Mouse (Mus musculus): ENCODE results near the gene Rabgef1. TPM values are rescaled to one million over a fixed set of nuclear protein-coding genes. Genes with fewer than 3 reads are reported as not detected.
A peak's percentile ranks its signal among the peaks of the same experiment; 100 is the strongest.

The Rabgef1 gene
- total RNA-seq, 2 experiments from 2014 or later = 48.8 to 51.1 TPM

GRCm38 (mm10) chr5:130181740-130182540 lies 10.3 kb downstream of the Rabgef1 start:
- DNase-seq (ENCODE audit: low spot score in 2 of 2) = no peak
- no peak overlapping the region for H3K4me3 ChIP-seq
- H3K27ac ChIP-seq = no peak overlapping the region
- no peak for TF ChIP-seq CTCF (conservative IDR thresholded peaks at IDR 0.05)

GRCm38 (mm10) chr5:130182541-130182821 lies 10.9 kb downstream of the Rabgef1 start:
- DNase-seq (ENCODE audit: low spot score in 2 of 2) = no peak
- no peak overlapping the region for H3K4me3 ChIP-seq
- no peak overlapping the region for H3K27ac ChIP-seq
- no peak for TF ChIP-seq CTCF (conservative IDR thresholded peaks at IDR 0.05)

GRCm38 (mm10) chr5:130184193-130184856 lies 12.7 kb downstream of the Rabgef1 start:
- H3K27ac ChIP-seq = no peak overlapping the region
- TF ChIP-seq CTCF (conservative IDR thresholded peaks at IDR 0.05) = no peak
- no peak overlapping the region for H3K4me3 ChIP-seq
- no peak for DNase-seq (ENCODE audit: low spot score in 2 of 2)

DNA sequence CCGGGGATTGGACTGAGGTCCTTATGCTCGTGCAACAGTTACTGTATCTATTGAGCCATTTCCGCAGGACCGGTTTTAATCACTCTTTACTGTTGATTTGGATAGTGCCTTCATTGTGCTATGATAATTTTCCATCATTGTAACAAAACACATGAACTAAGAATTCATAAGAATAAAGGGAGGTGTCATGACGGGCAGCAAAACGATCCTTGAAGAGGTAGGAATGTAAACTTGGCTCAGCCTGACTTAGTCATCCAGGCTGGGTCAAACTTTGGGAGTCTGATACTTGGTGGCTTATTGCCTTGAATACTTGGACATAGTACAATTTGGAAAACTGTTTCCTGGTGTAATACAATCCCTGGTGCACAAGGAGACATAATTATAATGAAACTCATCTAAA lies 13.7 kb downstream of the Rabgef1 start:
- no peak for DNase-seq (ENCODE audit: low spot score in 2 of 2)
- TF ChIP-seq CTCF (conservative IDR thresholded peaks at IDR 0.05) = no peak
- H3K4me3 ChIP-seq = no peak overlapping the region
- no peak overlapping the region for H3K27ac ChIP-seq

DNA sequence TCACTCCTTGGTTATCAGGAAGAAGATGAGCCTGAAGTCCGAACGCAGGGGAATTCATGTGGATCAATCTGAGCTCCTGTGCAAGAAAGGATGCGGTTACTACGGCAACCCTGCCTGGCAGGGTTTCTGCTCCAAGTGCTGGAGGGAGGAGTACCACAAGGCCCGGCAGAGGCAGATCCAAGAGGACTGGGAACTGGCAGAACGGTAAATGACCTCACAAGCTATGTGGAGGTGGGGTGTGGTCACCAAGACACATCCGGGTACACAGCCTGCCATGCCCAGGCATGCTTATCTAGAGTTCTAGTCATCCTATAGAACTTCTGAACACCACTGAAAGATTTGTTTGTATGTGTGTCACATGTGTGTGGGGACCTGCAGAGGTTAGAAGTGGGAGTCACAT lies 15.8 kb downstream of the Rabgef1 start:
- H3K4me3 ChIP-seq = no peak overlapping the region
- peak overlapping the region; percentile 46; the same call in 1 of the 2 replicates for H3K27ac ChIP-seq
- DNase-seq (ENCODE audit: low spot score in 2 of 2) = peak; percentile 38 to 56
- TF ChIP-seq CTCF (conservative IDR thresholded peaks at IDR 0.05) = no peak

GRCm38 (mm10) chr5:130190909-130191308 lies 19.3 kb downstream of the Rabgef1 start:
- Histone ChIP-seq H3K27ac (no peak overlapping the region), H3K4me3 (no peak overlapping the region)
- TF ChIP-seq CTCF (conservative IDR thresholded peaks at IDR 0.05) = no peak
- no peak for DNase-seq (ENCODE audit: low spot score in 2 of 2)

DNA sequence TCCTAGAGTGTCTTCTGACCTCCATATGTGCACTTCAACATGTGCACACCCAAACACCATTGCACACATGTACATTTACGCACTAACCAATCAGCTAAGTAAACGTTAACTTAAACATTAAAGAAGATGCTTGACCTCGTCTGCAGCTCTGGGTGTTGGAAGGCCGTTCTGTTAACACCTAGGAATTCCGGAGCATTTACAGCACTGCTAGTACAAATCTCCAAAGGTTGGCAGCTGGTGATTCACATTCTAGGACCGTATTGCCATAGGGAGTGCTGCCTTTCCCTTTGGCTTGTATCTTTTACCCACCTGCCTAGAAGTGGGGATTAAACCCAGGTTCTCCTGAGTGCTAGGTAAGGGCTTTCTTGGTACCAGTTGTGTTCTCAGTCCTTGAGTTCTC lies 20.3 kb downstream of the Rabgef1 start:
- no peak for TF ChIP-seq CTCF (conservative IDR thresholded peaks at IDR 0.05)

DNA sequence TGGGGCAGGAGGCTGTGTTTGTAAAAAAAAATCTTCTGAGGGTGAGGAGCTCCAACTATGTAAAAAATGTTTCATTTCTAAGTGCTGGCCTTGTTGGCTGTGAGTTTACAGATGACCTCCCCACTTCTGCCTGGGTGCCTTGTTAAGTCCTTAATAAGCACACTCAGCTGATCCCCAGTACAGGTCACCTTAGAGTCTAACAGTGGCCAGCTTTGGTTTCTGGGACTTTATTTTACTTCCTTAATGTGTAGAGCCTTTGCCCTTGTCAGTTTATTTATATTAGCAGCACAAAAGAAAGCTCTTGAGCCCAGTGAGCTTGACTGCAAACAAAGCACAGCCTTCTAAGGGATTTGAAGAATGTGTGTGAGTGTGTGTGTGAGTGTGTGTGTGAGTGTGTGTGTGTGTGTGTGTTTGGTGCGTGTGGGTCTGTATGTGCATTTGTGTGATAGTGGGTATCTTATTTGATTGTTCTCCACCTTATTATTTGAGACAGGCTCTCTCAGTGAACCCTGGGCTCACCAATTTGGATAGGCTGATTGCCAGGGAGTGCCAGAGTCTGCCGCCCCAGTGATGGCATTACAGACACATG lies 20.9 kb downstream of the Rabgef1 start:
- no peak for DNase-seq (ENCODE audit: low spot score in 2 of 2)
- Histone ChIP-seq H3K27ac (no peak overlapping the region), H3K4me3 (no peak overlapping the region)
- TF ChIP-seq CTCF (conservative IDR thresholded peaks at IDR 0.05) = no peak

More for the DNA sequence above, 20.3 kb downstream of the Rabgef1 start:
- no peak for DNase-seq (ENCODE audit: low spot score in 2 of 2)
- no peak overlapping the region for H3K4me3 ChIP-seq
- no peak overlapping the region for H3K27ac ChIP-seq

DNA sequence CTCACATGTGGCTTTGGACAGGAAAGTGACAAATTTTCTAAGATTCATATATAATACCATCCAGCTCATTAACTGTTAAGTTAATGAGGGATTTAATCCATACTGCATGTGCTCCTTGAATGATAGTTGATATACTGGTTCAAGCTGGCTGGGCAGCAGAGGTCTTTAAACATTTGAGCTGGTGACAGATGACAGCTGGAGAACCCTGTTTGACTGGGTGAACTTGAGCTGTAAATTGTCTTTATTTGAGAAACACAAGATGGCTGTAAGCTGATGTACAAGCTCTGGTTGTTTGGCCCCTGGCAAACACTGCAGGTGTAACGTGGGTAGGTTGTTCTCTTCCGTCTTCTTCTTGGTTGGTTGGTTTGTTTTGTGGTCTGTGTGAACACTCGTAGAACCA lies 22.2 kb downstream of the Rabgef1 start:
- Histone ChIP-seq H3K4me3 (no peak overlapping the region), H3K27ac (no peak overlapping the region)
- TF ChIP-seq CTCF (conservative IDR thresholded peaks at IDR 0.05) = no peak
- no peak for DNase-seq (ENCODE audit: low spot score in 2 of 2)

DNA sequence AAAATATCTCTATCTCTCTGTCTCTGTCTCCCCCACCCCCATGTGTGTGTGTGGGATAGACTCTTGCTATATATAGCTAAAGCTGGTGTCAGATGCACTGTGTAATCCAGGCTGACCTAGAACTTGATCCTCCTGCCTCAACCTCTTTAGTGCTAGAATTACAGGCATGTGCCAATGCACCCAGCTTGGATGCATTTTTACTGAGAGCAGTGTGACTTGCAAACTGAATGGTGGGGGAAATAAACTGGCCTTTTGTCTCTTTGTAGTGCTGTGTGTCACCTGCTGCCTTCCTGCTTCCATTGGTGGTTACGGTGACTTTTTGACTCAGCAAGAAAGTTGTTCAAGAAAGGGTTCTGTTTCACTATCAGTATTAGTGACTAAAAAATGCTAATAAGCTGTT lies 24.7 kb downstream of the Rabgef1 start:
- no peak for TF ChIP-seq CTCF (conservative IDR thresholded peaks at IDR 0.05)
- DNase-seq (ENCODE audit: low spot score in 2 of 2) = no peak
- no peak overlapping the region for H3K4me3 ChIP-seq
- no peak overlapping the region for H3K27ac ChIP-seq

DNA sequence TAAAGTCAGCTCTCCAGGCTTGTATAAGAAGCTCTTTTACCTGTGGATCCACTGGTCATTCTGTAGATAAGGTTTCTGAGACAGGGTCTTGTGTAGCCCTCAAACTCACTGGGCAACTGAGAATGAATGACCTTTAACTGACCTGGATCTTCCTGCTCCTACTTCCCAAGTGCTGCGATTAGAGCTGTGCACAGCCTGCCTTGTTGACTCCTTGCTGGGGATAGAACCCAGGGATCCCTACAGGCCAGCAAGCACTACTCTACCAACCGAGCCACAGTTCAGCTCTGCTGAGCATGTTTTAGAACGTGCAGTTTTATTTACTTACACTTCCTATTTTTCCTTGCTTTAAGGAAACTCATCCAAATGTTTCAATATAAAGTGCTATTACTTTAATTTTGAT lies 25.9 kb downstream of the Rabgef1 start:
- no peak for TF ChIP-seq CTCF (conservative IDR thresholded peaks at IDR 0.05)
- H3K4me3 ChIP-seq = no peak overlapping the region
- DNase-seq (ENCODE audit: low spot score in 2 of 2) = no peak
- no peak overlapping the region for H3K27ac ChIP-seq

GRCm38 (mm10) chr5:130197981-130198380 lies 26.4 kb downstream of the Rabgef1 start:
- Histone ChIP-seq H3K27ac (no peak overlapping the region), H3K4me3 (no peak overlapping the region)
- TF ChIP-seq CTCF (conservative IDR thresholded peaks at IDR 0.05) = no peak
- no peak for DNase-seq (ENCODE audit: low spot score in 2 of 2)

DNA sequence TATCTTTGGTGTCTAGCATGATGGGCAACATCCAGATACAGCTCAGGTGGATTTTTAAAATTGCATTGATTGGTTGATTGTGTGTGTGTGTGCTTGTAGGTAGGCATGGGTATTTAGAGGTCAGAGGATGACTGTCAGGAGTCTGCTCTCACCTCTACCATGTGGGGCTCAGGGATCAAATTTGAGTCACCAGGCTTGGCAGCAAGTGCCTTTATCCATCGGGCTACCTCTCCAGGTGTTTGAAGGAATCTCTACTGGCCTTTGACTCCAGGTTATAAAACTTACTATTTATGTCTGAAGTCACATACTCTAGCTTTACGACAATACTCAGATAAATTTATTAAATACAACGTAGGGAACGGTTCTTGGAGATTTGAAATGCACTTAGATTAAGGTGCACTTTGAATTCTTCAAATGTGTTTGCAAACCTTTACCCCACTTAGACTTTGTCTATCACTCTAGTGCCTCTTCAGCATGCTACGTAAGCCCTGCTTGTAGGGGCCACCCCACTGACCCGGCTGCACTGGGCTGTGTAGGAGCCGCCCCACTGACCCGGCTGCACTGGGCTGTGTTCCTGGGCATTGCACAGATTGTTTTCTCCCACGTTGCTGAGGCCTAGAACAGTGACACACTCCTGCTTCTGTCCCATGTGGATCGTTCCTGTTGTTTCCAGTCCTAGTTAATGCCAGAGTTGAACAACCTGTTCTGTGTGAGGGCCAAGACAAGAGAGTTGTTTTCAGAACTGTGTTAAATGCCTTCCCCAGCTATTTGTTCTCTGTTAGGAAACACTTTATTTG lies 28.8 kb downstream of the Rabgef1 start:
- Histone ChIP-seq H3K4me3 (no peak overlapping the region), H3K27ac (peak overlapping the region; percentile 18; the same call in 1 of the 2 replicates)
- DNase-seq (ENCODE audit: low spot score in 2 of 2) = no peak
- no peak for TF ChIP-seq CTCF (conservative IDR thresholded peaks at IDR 0.05)

All from layer of hippocampus, adult 2 months (tissue).